Mouse (Mus musculus) cerebral cortex, adult 2 months (tissue): ENCODE results near the gene Lhx1.

ENCODE experiments used
- WGBS: fragments of 180-500 bp; shearing (Covaris S2); methylation state at CpG from one replicate; pipeline ENCODE4 v1.1.7; 2018; 5-methylcytosine and 5-hydroxymethylcytosine counted together

The Lhx1 gene

GRCm38 (mm10) chr11:84525421-84526274 is at the start of gene Lhx1:
TSS of gene Lhx1 (minus strand) at chr11:84525535.
- 1% methylated on average over 64 of the region's 64 CpGs for WGBS

- WGBS, result 59% methylated on average over 8 of the region's 8 CpGs
Observed at GRCm38 (mm10) chr11:84574834-84575233, 49.5 kb upstream of the Lhx1 start.

GRCm38 (mm10) chr11:84573637-84574036 is 48.3 kb upstream of the Lhx1 start:
- 71% methylated on average over 8 of the region's 8 CpGs for WGBS

GRCm38 (mm10) chr11:84570812-84571211 is 45.5 kb upstream of the Lhx1 start:
- 50% methylated on average over 5 of the region's 5 CpGs for WGBS

GRCm38 (mm10) chr11:84570392-84570791 is 45.1 kb upstream of the Lhx1 start:
- 45% methylated on average over 12 of the region's 12 CpGs for WGBS

GRCm38 (mm10) chr11:84569052-84569751 is 43.9 kb upstream of the Lhx1 start:
- WGBS, result 70% methylated on average over 8 of the region's 8 CpGs

GRCm38 (mm10) chr11:84568482-84568881 is 43.1 kb upstream of the Lhx1 start:
- 48% methylated on average over 5 of the region's 5 CpGs for WGBS

- WGBS, result 69% methylated on average over 8 of the region's 8 CpGs
Observed at GRCm38 (mm10) chr11:84566691-84567090, 41.4 kb upstream of the Lhx1 start.

- 61% methylated on average over 3 of the region's 3 CpGs for WGBS
Observed at GRCm38 (mm10) chr11:84565224-84565623, 39.9 kb upstream of the Lhx1 start.

GRCm38 (mm10) chr11:84563360-84563759 is 38.0 kb upstream of the Lhx1 start:
- 56% methylated on average over 7 of the region's 7 CpGs for WGBS

- 63% methylated on average over 9 of the region's 9 CpGs for WGBS
Observed at GRCm38 (mm10) chr11:84562758-84563347, 37.5 kb upstream of the Lhx1 start.

GRCm38 (mm10) chr11:84561546-84561945 is 36.2 kb upstream of the Lhx1 start:
- 70% methylated on average over 5 of the region's 5 CpGs for WGBS

GRCm38 (mm10) chr11:84553821-84554450 is 28.6 kb upstream of the Lhx1 start:
- 73% methylated on average over 14 of the region's 14 CpGs for WGBS

- 85% methylated on average over 4 of the region's 4 CpGs for WGBS
Observed at GRCm38 (mm10) chr11:84551296-84551695, 26.0 kb upstream of the Lhx1 start.

GRCm38 (mm10) chr11:84549258-84549791 is 24.0 kb upstream of the Lhx1 start:
- WGBS, result 55% methylated on average over 6 of the region's 6 CpGs

GRCm38 (mm10) chr11:84548293-84548692 is 23.0 kb upstream of the Lhx1 start:
- WGBS, result 54% methylated on average over 2 of the region's 2 CpGs

- 41% methylated on average over 4 of the region's 4 CpGs for WGBS
Observed at GRCm38 (mm10) chr11:84539981-84540380, 14.6 kb upstream of the Lhx1 start.

GRCm38 (mm10) chr11:84529797-84530703 is 4.7 kb upstream of the Lhx1 start:
- 9% methylated on average over 14 of the region's 14 CpGs for WGBS

- 2% methylated on average over 24 of the region's 24 CpGs for WGBS
Observed at GRCm38 (mm10) chr11:84529143-84529755, 3.9 kb upstream of the Lhx1 start.
